Mouse (Mus musculus) limb, embryonic 12.5 days (tissue): ENCODE data around the gene 4932414N04Rik. TPM values are rescaled to one million over a fixed set of nuclear protein-coding genes. Genes with fewer than 3 reads are reported as not detected.
"Not testable (repeated sequence)": the region's sequence is repeated elsewhere in the genome, so short reads cannot be mapped to it uniquely, and the experiment has no call there.

Experiments used
- ATAC-seq: fragments of 200-750 bp; cut with Nextera tagmentation; 2 replicates; pipeline ENCODE4 v1.8.0; 2017; ENCODE audit warnings: low read depth, moderate TSS enrichment; ENCODE audit not compliant: insufficient number of reproducible peaks, insufficient read depth, low FRiP score, low TSS enrichment
- H3K27ac ChIP-seq: fragments of 300-500 bp; sonication (generic); 2 replicates; pipeline ENCODE4 v1.5.1; 2016; ENCODE audit warnings: mild to moderate bottlenecking, moderate library complexity
- H3K27me3 ChIP-seq: fragments of 300-500 bp; sonication (generic); 2 replicates; pipeline ENCODE4 v1.6.1; 2016; ENCODE audit warnings: mild to moderate bottlenecking, moderate library complexity
- H3K36me3 ChIP-seq: fragments of 300-500 bp; sonication (generic); 2 replicates; pipeline ENCODE4 v1.6.1; 2016; ENCODE audit warnings: mild to moderate bottlenecking, moderate library complexity
- H3K4me1 ChIP-seq: fragments of 300-500 bp; sonication (generic); replicated peaks from 2 replicates; pipeline ENCODE4 v1.6.1; 2016
- H3K4me2 ChIP-seq: fragments of 300-500 bp; sonication (generic); 2 replicates; pipeline ENCODE4 v1.6.1; 2016; ENCODE audit warnings: mild to moderate bottlenecking, moderate library complexity
- H3K4me3 ChIP-seq: fragments of 300-500 bp; sonication (generic); replicated peaks from 2 replicates; pipeline ENCODE4 v1.5.1; 2016; ENCODE audit warnings: mild to moderate bottlenecking
- H3K9ac ChIP-seq: fragments of 300-500 bp; sonication (generic); replicated peaks from 2 replicates; pipeline ENCODE4 v1.6.1; 2016; ENCODE audit warnings: mild to moderate bottlenecking, moderate library complexity
- H3K9me3 ChIP-seq: fragments of 300-500 bp; sonication (generic); 2 replicates; pipeline ENCODE4 v1.6.1; 2016; ENCODE audit warnings: mild to moderate bottlenecking, moderate library complexity
- WGBS: fragments of 180-500 bp; shearing (Covaris S2); methylation state at CpG from one replicate; pipeline ENCODE4 v1.1.7; 2016; 5-methylcytosine and 5-hydroxymethylcytosine counted together
- polyA plus RNA-seq: library from polyadenylated mRNA; unstranded; fragments of >200 nt; fragmentation: Nextera tagmentation; extraction: Ambion mirVana; gene quantifications from 2 replicates; pipeline ENCODE4 v1.2.1, GENCODE M21; 2016

Gene 4932414N04Rik
- not detected in 2 replicates for polyA plus RNA-seq

DNA sequence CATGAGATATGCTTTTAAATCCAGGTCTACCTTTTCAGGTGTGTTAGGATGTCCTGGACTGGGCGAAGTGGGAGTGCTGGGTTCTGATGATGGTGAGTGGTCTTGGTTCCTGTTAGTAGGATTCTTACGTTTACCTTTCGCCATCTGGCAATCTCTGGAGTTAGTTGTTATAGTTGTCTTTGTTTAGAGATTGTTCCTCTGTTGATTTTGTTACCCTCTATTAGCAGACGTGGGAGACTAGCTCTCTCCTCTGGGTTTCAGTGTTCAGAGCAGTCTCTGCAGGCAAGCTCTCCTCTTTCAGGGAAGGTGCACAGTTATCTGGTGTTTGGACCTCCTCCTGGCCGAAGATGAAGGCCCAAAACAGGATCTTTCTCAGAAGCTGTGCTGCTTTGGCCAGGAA lies at the start of gene 4932414N04Rik:
4932414N04Rik (plus strand) TSS at position 301 of the 400 bp plus-strand sequence.
- H3K4me1 ChIP-seq, H3K27me3 ChIP-seq, H3K36me3 ChIP-seq, H3K4me2 ChIP-seq, H3K9me3 ChIP-seq, H3K9ac ChIP-seq, ATAC-seq, H3K27ac ChIP-seq, H3K4me3 ChIP-seq: not testable (repeated sequence)
- WGBS: 59% methylated on average over 2 of the region's 5 CpGs

DNA sequence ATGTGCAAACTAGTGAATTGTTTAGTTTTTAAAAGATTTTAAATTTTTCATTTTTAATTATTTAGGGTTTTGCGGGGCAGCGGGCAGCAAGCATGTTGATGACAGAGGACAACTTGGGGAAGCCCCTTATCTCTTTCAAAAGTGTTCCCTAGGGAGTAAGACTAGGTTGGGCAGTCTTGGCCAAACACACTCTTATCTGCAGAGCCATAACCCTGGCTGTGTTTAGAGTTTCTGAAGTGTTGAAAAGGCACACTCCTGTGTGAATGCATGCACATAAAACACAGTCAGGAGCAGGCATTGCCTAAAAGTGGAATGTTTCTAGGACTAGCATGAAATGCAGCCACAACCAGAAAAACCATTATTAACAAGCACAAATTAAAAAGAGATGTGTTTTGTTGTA lies 75.9 kb downstream of the 4932414N04Rik start:
- Histone ChIP-seq H3K27ac (no peak overlapping the region), H3K4me3 (no peak overlapping the region), H3K9ac (no peak overlapping the region), H3K9me3 (no peaks in the 10 kb centered on the region), H3K27me3 (no peaks in the 10 kb centered on the region), H3K4me2 (no peak overlapping the region), H3K4me1 (no peaks in the 10 kb centered on the region), H3K36me3 (no peaks in the 10 kb centered on the region)
- 85% methylated on average over 2 of the region's 2 CpGs for WGBS
- ATAC-seq: no peak

DNA sequence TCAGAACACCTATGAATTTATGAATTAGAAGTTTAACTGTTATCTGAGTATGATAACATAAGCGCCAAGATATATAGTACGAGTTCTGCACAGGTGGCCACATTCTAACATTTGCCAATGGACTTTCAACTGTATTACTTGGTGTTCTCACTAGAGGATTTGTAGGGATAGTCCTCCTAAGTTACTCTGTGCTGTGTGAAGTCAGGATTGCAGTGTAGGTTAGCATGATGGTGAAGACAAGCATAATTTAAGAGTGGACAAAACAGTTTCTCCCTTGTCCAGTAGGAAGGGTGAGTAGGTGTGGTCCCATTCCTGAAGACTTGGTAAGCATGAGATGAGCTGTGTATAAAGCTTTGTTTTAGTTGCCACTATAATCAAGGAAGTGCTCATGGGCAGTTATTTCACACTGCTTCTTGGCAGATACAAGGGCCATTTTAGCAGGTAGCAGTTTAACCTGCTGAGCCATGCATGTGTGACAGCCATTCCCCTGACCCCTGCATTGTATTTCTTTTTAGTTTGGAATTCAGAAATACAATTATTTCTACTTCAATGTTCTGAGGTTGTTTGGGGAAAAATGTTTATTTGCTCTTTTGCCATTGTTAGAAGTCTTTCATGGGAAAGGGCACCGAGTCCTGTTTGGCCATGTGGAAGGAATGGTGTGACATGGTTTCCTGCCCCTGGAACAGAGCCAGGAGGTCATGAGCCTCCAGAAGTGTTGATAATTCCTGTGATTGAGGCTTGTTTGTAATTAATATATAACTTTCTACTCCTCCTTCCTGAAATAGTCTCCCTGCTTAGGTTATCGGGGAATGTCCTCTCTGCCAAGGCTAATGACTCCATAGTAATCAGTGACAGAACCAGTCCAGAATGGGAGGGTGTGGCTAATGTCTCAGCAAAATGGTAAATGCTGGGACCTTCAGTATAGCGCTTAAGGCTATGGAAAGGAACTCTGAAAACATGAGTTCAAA lies 83.8 kb downstream of the 4932414N04Rik start:
- no peaks in the 10 kb centered on the region for H3K4me1 ChIP-seq
- no peak overlapping the region for H3K4me3 ChIP-seq
- H3K4me2 ChIP-seq: no peak overlapping the region
- no peak overlapping the region for H3K9ac ChIP-seq
- H3K36me3 ChIP-seq: no peaks in the 10 kb centered on the region
- H3K9me3 ChIP-seq: 0 out of 2 replicates have a peak, but pooled peaks cover 4% of the 10 kb centered on the region
- WGBS: 91% methylated on average over 5 of the region's 5 CpGs
- H3K27ac ChIP-seq: no peak overlapping the region
- H3K27me3 ChIP-seq: no peaks in the 10 kb centered on the region
- ATAC-seq: no peak

DNA sequence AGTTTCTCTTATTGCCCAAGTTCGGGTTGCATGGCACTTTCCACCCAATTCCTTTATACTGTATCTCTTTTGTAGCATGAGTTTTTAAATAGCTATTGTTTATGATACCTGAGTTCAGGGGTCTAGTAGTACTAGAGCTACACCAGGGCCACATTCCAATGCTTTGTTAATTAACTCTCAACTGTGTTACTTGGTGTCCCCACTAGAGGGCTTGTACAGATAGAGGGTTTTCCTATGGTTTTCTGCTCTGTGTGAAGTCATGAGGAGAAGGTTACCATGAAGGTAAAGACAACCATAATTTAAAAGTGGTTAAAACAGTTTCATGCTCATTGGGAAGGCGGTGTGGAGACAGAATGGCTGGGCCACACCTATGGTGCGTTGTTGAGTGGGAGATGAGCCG lies 88.3 kb downstream of the 4932414N04Rik start:
- Histone ChIP-seq H3K36me3 (no peaks in the 10 kb centered on the region), H3K4me2 (no peak overlapping the region), H3K9ac (no peak overlapping the region), H3K27ac (no peak overlapping the region), H3K9me3 (0 out of 2 replicates have a peak, but pooled peaks cover 4% of the 10 kb centered on the region), H3K27me3 (no peaks in the 10 kb centered on the region), H3K4me1 (no peaks in the 10 kb centered on the region), H3K4me3 (no peak overlapping the region)
- no peak for ATAC-seq
- WGBS: 83% methylated on average over 4 of the region's 4 CpGs

DNA sequence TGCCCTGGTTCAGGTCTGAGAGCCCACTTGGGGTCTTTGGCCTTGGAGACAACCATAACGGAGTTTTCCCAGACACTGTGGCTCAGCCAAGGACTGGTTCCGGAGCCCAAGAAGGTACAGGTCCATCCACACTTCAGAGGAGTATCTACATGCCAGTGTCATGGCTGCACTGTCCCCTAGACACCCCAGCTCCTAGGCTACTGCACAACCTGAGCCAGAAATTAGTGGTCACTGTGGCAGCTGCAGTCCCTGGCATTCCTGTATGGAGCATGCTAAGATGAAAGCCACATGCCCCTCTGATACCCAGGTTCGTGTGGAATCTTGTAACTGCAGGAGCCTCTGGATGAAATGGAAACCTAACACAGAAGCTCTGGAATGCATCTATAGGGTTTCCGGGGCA lies 99.9 kb downstream of the 4932414N04Rik start:
- Histone ChIP-seq H3K4me3 (no peak overlapping the region), H3K36me3 (no peaks in the 10 kb centered on the region), H3K27ac (no peak overlapping the region), H3K4me2 (no peak overlapping the region), H3K4me1 (no peaks in the 10 kb centered on the region), H3K9ac (no peak overlapping the region), H3K27me3 (no peaks in the 10 kb centered on the region), H3K9me3 (no peaks in the 10 kb centered on the region)
- WGBS: 72% methylated on average over 4 of the region's 4 CpGs
- ATAC-seq: no peak

DNA sequence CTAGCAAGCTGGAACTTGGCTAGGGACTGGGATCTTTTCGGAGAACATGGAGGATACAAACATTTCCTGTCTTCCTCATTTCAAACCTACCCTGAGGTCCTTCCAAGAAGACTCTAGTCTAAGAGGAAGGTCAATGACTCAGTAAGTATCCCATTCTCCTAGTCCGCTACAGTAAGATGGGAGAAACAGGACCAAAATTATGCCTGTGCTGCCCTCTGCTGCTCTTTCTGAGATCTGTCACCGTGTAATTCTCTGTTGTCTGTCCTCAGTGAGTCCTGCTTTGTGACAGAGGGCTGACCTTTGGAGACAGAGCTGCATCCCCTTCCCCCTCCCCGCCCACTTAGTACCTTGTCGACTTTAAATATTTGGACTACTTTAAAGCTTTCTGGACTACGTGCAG lies 100.5 kb downstream of the 4932414N04Rik start:
- no peak overlapping the region for H3K27ac ChIP-seq
- no peaks in the 10 kb centered on the region for H3K36me3 ChIP-seq
- no peak overlapping the region for H3K9ac ChIP-seq
- no peaks in the 10 kb centered on the region for H3K9me3 ChIP-seq
- no peak for ATAC-seq
- H3K27me3 ChIP-seq: no peaks in the 10 kb centered on the region
- no peak overlapping the region for H3K4me2 ChIP-seq
- H3K4me3 ChIP-seq: no peak overlapping the region
- WGBS: 20% methylated on average over 6 of the region's 6 CpGs
- no peaks in the 10 kb centered on the region for H3K4me1 ChIP-seq

DNA sequence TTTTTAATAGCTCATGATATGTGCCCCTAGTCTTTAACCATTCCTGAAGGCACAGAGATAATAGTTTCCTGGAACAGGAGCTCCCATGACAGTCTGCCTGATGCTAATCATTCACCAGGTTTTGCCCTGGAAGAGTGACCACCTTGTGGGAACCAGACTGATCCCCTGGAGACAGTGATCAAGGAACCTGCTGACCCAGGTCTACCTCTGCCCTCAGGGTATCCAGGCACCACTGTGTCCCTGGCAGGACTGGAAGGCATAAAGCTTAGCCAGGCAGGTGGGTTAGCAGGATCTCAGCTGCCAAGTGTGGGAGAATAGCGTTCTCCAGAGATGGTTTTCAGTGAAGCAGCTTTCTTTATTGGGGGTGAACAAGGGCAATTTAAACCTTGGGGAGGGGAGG lies 109.1 kb downstream of the 4932414N04Rik start:
- no peaks in the 10 kb centered on the region for H3K9me3 ChIP-seq

DNA sequence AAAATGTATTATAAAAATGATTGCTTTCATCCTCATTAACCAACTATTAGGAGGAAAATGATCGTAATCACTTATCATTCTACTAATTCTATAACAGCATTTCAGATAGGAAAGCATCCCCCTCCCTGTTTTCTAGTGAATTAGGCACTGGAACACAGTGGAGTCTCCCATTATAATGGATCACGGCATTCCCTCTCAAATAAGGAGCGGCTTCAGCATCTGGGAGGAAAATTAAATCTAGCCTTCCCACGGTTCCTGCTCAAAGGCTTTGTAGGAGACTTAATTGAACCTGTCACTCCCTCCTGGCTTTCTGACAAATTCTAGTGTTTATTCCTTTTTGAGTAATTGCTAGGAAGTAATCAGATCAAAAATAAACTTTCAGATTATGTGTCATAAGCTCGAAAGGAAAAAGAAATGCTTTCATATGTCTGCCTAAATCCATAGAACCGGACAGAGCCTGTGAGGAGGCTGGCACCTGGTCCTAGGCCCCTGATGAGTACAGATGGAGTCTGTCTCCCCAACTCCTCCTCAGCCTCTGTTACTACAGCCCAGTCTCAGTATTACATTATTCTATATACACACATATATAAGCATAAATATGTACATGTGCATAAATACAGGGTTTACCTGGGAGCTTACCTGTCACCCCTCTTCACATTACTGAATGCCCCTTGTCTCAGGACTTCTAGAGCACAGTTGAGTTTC lies 111.1 kb downstream of the 4932414N04Rik start:
- Histone ChIP-seq H3K4me3 (no peak overlapping the region), H3K27me3 (no peaks in the 10 kb centered on the region), H3K4me2 (no peak overlapping the region), H3K27ac (no peak overlapping the region), H3K9ac (no peak overlapping the region), H3K36me3 (no peaks in the 10 kb centered on the region), H3K9me3 (no peaks in the 10 kb centered on the region), H3K4me1 (no peaks in the 10 kb centered on the region)
- WGBS: 71% methylated on average over 6 of the region's 6 CpGs
- ATAC-seq: no peak

More for the DNA sequence above, 109.1 kb downstream of the 4932414N04Rik start:
- WGBS: 66% methylated on average over 1 of the region's 1 CpGs
- Histone ChIP-seq H3K4me2 (no peak overlapping the region), H3K27ac (no peak overlapping the region), H3K36me3 (no peaks in the 10 kb centered on the region), H3K4me1 (no peaks in the 10 kb centered on the region), H3K4me3 (no peak overlapping the region), H3K27me3 (no peaks in the 10 kb centered on the region), H3K9ac (no peak overlapping the region)
- no peak for ATAC-seq

DNA sequence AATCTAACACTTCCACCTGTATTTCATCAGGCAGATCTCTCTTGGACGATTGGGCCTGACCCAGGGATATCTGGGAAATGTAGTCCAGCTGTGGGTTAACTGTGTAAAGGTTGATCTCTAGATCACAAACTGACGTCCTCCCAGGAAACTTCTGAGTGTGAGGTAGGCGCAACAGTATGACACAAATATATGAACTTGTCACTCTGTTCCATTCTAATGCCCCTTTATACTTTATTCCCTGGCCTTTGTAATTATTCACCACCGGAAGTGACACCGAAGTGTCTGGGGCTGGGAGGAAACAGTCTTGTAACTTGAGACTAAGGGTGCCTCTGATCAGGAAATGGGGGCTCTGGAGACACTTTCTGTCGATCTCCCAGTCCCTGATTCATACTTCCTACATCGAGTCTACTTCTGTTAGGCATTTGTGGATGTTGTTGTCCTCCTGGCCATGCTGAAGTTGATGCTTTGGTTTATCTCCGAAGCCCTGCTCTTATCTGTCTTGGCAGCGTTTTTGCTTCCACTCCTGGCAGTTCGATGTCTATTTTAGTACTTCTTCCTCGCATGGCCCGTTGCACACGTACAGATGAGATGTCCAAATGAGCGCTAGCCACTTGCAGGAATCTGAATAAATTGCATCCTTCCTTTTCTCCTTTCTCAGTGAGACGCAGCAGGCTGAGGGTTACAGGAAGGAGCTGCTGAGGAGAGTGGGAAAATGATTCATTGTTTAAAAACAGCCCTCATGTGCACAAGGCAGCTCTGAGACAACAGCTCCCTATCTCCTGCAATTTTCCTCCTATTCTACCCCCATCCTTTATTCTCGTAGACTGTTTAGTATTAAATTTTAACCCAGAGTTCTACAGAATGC lies 126.2 kb downstream of the 4932414N04Rik start:
- Histone ChIP-seq H3K4me1 (peaks cover 9% of the 10 kb centered on the region; the same call in 1 of the 2 replicates), H3K4me2 (peak overlapping the region; percentile 42), H3K9ac (no peak overlapping the region), H3K36me3 (no peaks in the 10 kb centered on the region), H3K4me3 (peak overlapping the region; percentile 10; the same call in 1 of the 2 replicates), H3K9me3 (no peaks in the 10 kb centered on the region), H3K27ac (0 out of 2 replicates have a peak overlapping the region, but pooled peaks have one; percentile 8), H3K27me3 (no peaks in the 10 kb centered on the region)
- ATAC-seq: 0 out of 2 replicates have a peak, but pooled peaks have one; percentile 33
- 47% methylated on average over 16 of the region's 16 CpGs for WGBS

DNA sequence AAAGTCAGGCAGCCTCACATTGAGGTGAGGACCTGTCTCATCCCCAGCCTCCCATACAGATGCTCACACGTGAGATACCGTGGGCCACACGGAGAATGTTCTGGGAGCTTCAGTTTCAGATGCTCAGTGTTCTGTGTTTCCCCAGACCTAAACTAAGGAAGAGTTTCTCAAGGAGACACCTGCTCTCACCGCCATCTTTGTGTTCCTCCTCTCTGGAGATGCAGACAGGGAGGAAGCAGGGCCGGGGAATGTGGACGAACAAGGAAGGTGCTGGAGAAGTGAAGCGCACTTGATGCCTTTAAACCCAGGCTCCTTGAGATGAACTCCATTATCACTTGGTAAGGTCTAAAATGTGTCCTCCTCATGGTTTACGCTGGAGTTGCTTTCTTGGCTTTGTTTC lies 127.4 kb downstream of the 4932414N04Rik start:
- H3K36me3 ChIP-seq: not testable (repeated sequence)

More for the DNA sequence above, 127.4 kb downstream of the 4932414N04Rik start:
- not testable (repeated sequence) for H3K4me3 ChIP-seq, H3K9ac ChIP-seq, H3K4me2 ChIP-seq, ATAC-seq, H3K27ac ChIP-seq, H3K4me1 ChIP-seq, H3K9me3 ChIP-seq, H3K27me3 ChIP-seq
- whole genome bisulfite sequencing: 91% methylated on average over 8 of the region's 8 CpGs
